Mouse (Mus musculus) lung, adult 2 months (tissue): ENCODE results near the gene Mtrf1l.

ENCODE experiments used
- CTCF ChIP-seq: fragments of 200-500 bp; IDR thresholded peaks from 2 replicates; pipeline ENCODE4 v1.5.1; 2011; ENCODE audit warnings: mild to moderate bottlenecking, low read length, control low read depth; ENCODE audit not compliant: insufficient read depth
- POLR2A ChIP-seq: fragments of 200-500 bp; IDR thresholded peaks from 2 replicates; pipeline ENCODE4 v1.6.1; 2011; ENCODE audit warnings: low read depth, mild to moderate bottlenecking, control low read depth, low read length, borderline replicate concordance; ENCODE audit errors: extremely low read depth

DNA sequence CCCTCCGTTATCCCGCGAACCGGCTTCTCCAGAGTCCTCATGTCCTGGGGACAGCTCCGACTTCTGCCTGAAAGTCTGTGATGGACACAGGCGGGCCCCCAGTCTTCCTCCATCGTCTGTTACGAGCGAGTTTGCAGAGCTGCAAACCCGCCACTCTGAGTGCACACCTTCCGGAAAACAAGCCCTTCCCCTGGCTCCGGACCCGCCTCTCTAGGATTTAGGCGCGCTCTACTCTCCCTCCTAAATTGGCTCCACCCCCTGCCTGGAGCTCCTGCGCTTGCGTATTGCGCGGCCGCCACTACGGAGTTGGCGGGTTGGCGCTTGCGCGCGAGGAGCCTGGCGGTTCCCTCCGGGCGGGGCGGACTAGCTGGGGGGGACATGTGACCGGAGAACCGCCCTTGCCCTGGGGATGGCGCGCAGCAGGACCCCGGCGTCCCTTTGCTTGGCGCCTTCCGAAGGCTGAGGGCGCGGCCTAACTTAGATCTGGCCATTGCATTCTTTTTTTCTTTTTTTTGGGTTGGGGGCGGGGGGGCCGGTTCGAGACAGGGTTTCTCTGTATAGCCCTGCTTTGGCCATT is 17.9 kb downstream of the Mtrf1l start:
- no peak for TF ChIP-seq CTCF
- TF ChIP-seq POLR2A, result peak; percentile 72; the same call in 1 of the 2 replicates
